Mouse (Mus musculus) kidney, embryonic 15.5 days (tissue): ENCODE data around the gene Rsbn1l. TPM values are rescaled to one million over a fixed set of nuclear protein-coding genes. Genes with fewer than 3 reads are reported as not detected.
A peak's percentile ranks its signal among the peaks of the same experiment; 100 is the strongest.

Experiments used
- ATAC-seq: fragments of 200-750 bp; cut with Nextera tagmentation; replicated peaks from 2 replicates; pipeline ENCODE4 v1.8.0; 2017; ENCODE audit warnings: moderate TSS enrichment; ENCODE audit not compliant: low FRiP score
- H3K27ac ChIP-seq: fragments of 300-500 bp; sonication (generic); 2 replicates; pipeline ENCODE4 v1.5.1; 2015; ENCODE audit warnings: mild to moderate bottlenecking, inconsistent platforms
- H3K27me3 ChIP-seq: fragments of 300-500 bp; sonication (generic); 2 replicates; pipeline ENCODE4 v1.6.1; 2015; ENCODE audit warnings: inconsistent platforms
- H3K36me3 ChIP-seq: fragments of 300-500 bp; sonication (generic); 2 replicates; pipeline ENCODE4 v1.6.1; 2015; ENCODE audit warnings: inconsistent platforms
- H3K4me1 ChIP-seq: fragments of 300-500 bp; sonication (generic); 2 replicates; pipeline ENCODE4 v1.6.1; 2015; ENCODE audit warnings: inconsistent platforms
- H3K4me2 ChIP-seq: fragments of 300-500 bp; sonication (generic); 2 replicates; pipeline ENCODE4 v1.6.1; 2015; ENCODE audit warnings: moderate library complexity, mild to moderate bottlenecking, inconsistent platforms
- H3K4me3 ChIP-seq: fragments of 300-500 bp; sonication (generic); replicated peaks from 2 replicates; pipeline ENCODE4 v1.5.1; 2015; ENCODE audit warnings: mild to moderate bottlenecking, inconsistent platforms
- H3K9ac ChIP-seq: fragments of 300-500 bp; sonication (generic); 2 replicates; pipeline ENCODE4 v1.6.1; 2015; ENCODE audit warnings: mild to moderate bottlenecking, inconsistent platforms
- H3K9me3 ChIP-seq: fragments of 300-500 bp; sonication (generic); replicated peaks from 2 replicates; pipeline ENCODE4 v1.6.1; 2016; ENCODE audit warnings: inconsistent platforms
- WGBS: fragments of 180-500 bp; shearing (Covaris S2); methylation state at CpG from one replicate; pipeline ENCODE4 v1.1.7; 2015; ENCODE audit warnings: mixed read lengths; 5-methylcytosine and 5-hydroxymethylcytosine counted together
- polyA plus RNA-seq: library from polyadenylated mRNA; unstranded; fragments of >200 nt; fragmentation: Nextera tagmentation; extraction: Ambion mirVana; gene quantifications from 2 replicates; pipeline ENCODE4 v1.2.1, GENCODE M21; 2015

Rsbn1l gene
- polyA plus RNA-seq, 1 experiment from 2014 or later: 6.4 TPM

- WGBS: under 1% methylated on average over 94 of the region's 94 CpGs
- peak within 1 kb of the TSS; percentile 91 for H3K4me3 ChIP-seq
- ATAC-seq: peak; percentile 99
- peaks cover 10% of the 10 kb centered on the region for H3K36me3 ChIP-seq
- H3K27me3 ChIP-seq: no peaks in the 10 kb centered on the region
- no peaks in the 10 kb centered on the region for H3K9me3 ChIP-seq
- peaks cover 19% of the 10 kb centered on the region for H3K4me1 ChIP-seq
- H3K4me2 ChIP-seq: peak within 1 kb of the TSS; percentile 68
- peak within 1 kb of the TSS; percentile 96 for H3K27ac ChIP-seq
- H3K9ac ChIP-seq: peak within 1 kb of the TSS; percentile 85
These were observed 74.0 kb downstream of the Rsbn1l start, which contains the start of the genes Phtf2 and Tmem60 for GRCm38 (mm10) chr5:20881915-20882800. TSS of gene Phtf2 (minus strand) at chr5:20882124. TSS of gene Tmem60 (plus strand) at chr5:20882191.

- Histone ChIP-seq H3K27ac (peak overlapping the region; percentile 96), H3K27me3 (no peaks in the 10 kb centered on the region), H3K9ac (peak overlapping the region; percentile 85), H3K9me3 (no peaks in the 10 kb centered on the region), H3K4me2 (peak overlapping the region; percentile 66), H3K4me1 (peaks cover 19% of the 10 kb centered on the region), H3K36me3 (peaks cover 9% of the 10 kb centered on the region), H3K4me3 (peak overlapping the region; percentile 91)
- WGBS: 1% methylated on average over 48 of the region's 64 CpGs
- ATAC-seq: peak; percentile 5
These were observed 75.1 kb downstream of the Rsbn1l start for GRCm38 (mm10) chr5:20880797-20881775.

GRCm38 (mm10) chr5:20880386-20880785, 75.8 kb downstream of the Rsbn1l start:
- H3K36me3 ChIP-seq: peaks cover 2% of the 10 kb centered on the region
- H3K4me3 ChIP-seq: peak overlapping the region; percentile 91
- H3K4me2 ChIP-seq: peak overlapping the region; percentile 66
- ATAC-seq: no peak
- no peaks in the 10 kb centered on the region for H3K9me3 ChIP-seq
- H3K27ac ChIP-seq: no peak overlapping the region
- peak overlapping the region; percentile 36; the same call in 1 of the 2 replicates for H3K9ac ChIP-seq
- H3K27me3 ChIP-seq: no peaks in the 10 kb centered on the region
- H3K4me1 ChIP-seq: peaks cover 19% of the 10 kb centered on the region
- 58% methylated on average over 2 of the region's 2 CpGs for WGBS

GRCm38 (mm10) chr5:20876934-20877426, 79.2 kb downstream of the Rsbn1l start:
- Histone ChIP-seq H3K27ac (no peak overlapping the region), H3K27me3 (no peaks in the 10 kb centered on the region), H3K36me3 (no peaks in the 10 kb centered on the region), H3K9ac (no peak overlapping the region), H3K9me3 (no peaks in the 10 kb centered on the region), H3K4me2 (no peak overlapping the region), H3K4me1 (peaks cover 7% of the 10 kb centered on the region), H3K4me3 (no peak overlapping the region)
- ATAC-seq: no peak
- WGBS: 56% methylated on average over 1 of the region's 1 CpGs

- no peak for ATAC-seq
- H3K4me3 ChIP-seq: no peak overlapping the region
- 51% methylated on average over 1 of the region's 1 CpGs for WGBS
These were observed 83.1 kb downstream of the Rsbn1l start for GRCm38 (mm10) chr5:20873146-20873545.

GRCm38 (mm10) chr5:20865193-20865755, 90.9 kb downstream of the Rsbn1l start:
- Histone ChIP-seq H3K27me3 (no peaks in the 10 kb centered on the region), H3K4me3 (no peak overlapping the region), H3K4me1 (peaks cover 19% of the 10 kb centered on the region; the same call in 1 of the 2 replicates), H3K27ac (peak overlapping the region; percentile 56), H3K9me3 (no peaks in the 10 kb centered on the region), H3K9ac (no peak overlapping the region), H3K36me3 (no peaks in the 10 kb centered on the region), H3K4me2 (no peak overlapping the region)
- no peak; the same call in 1 of the 2 replicates for ATAC-seq
- WGBS: 50% methylated on average over 2 of the region's 2 CpGs

More at GRCm38 (mm10) chr5:20873146-20873545, 83.1 kb downstream of the Rsbn1l start:
- Histone ChIP-seq H3K27me3 (no peaks in the 10 kb centered on the region), H3K4me2 (no peak overlapping the region), H3K9ac (no peak overlapping the region), H3K9me3 (no peaks in the 10 kb centered on the region), H3K4me1 (0 out of 2 replicates have a peak, but pooled peaks cover under 1% of the 10 kb centered on the region), H3K36me3 (no peaks in the 10 kb centered on the region), H3K27ac (no peak overlapping the region)

- WGBS: 49% methylated on average over 4 of the region's 4 CpGs
- Histone ChIP-seq H3K9me3 (no peaks in the 10 kb centered on the region), H3K27ac (peak overlapping the region; percentile 56; the same call in 1 of the 2 replicates), H3K27me3 (no peaks in the 10 kb centered on the region), H3K4me2 (no peak overlapping the region), H3K36me3 (no peaks in the 10 kb centered on the region), H3K9ac (no peak overlapping the region), H3K4me3 (no peak overlapping the region), H3K4me1 (peaks cover 19% of the 10 kb centered on the region; the same call in 1 of the 2 replicates)
- ATAC-seq: no peak
These were observed 91.8 kb downstream of the Rsbn1l start for GRCm38 (mm10) chr5:20864216-20864969.

GRCm38 (mm10) chr5:20861901-20862300, 94.3 kb downstream of the Rsbn1l start:
- Histone ChIP-seq H3K4me1 (peaks cover 19% of the 10 kb centered on the region; the same call in 1 of the 2 replicates), H3K36me3 (no peaks in the 10 kb centered on the region), H3K9me3 (no peaks in the 10 kb centered on the region), H3K27me3 (no peaks in the 10 kb centered on the region), H3K4me3 (no peak overlapping the region), H3K9ac (no peak overlapping the region), H3K4me2 (no peak overlapping the region), H3K27ac (no peak overlapping the region)
- ATAC-seq: no peak
- WGBS: 93% methylated on average over 2 of the region's 2 CpGs

- H3K4me2 ChIP-seq: no peak overlapping the region
- H3K9ac ChIP-seq: no peak overlapping the region
- WGBS: 88% methylated on average over 4 of the region's 4 CpGs
- H3K9me3 ChIP-seq: no peaks in the 10 kb centered on the region
- H3K4me3 ChIP-seq: no peak overlapping the region
- no peak for ATAC-seq
- H3K36me3 ChIP-seq: no peaks in the 10 kb centered on the region
- no peak overlapping the region for H3K27ac ChIP-seq
- H3K4me1 ChIP-seq: peaks cover 14% of the 10 kb centered on the region; the same call in 1 of the 2 replicates
- H3K27me3 ChIP-seq: no peaks in the 10 kb centered on the region
These were observed 95.6 kb downstream of the Rsbn1l start for GRCm38 (mm10) chr5:20860565-20860964.

GRCm38 (mm10) chr5:20858404-20858803, 97.8 kb downstream of the Rsbn1l start:
- no peaks in the 10 kb centered on the region for H3K27me3 ChIP-seq
- 89% methylated on average over 2 of the region's 2 CpGs for WGBS
- H3K4me2 ChIP-seq: no peak overlapping the region
- H3K4me3 ChIP-seq: no peak overlapping the region
- no peaks in the 10 kb centered on the region for H3K9me3 ChIP-seq
- no peak overlapping the region for H3K27ac ChIP-seq
- H3K36me3 ChIP-seq: no peaks in the 10 kb centered on the region
- H3K9ac ChIP-seq: no peak overlapping the region
- no peak for ATAC-seq
- H3K4me1 ChIP-seq: no peaks in the 10 kb centered on the region

GRCm38 (mm10) chr5:20855066-20855465, 101.1 kb downstream of the Rsbn1l start:
- no peak overlapping the region for H3K4me2 ChIP-seq
- no peaks in the 10 kb centered on the region for H3K9me3 ChIP-seq
- no peak overlapping the region for H3K27ac ChIP-seq
- no peak overlapping the region for H3K9ac ChIP-seq
- H3K27me3 ChIP-seq: no peaks in the 10 kb centered on the region
- H3K36me3 ChIP-seq: no peaks in the 10 kb centered on the region
- 89% methylated on average over 4 of the region's 4 CpGs for WGBS
- H3K4me3 ChIP-seq: no peak overlapping the region
- no peak for ATAC-seq
- no peaks in the 10 kb centered on the region for H3K4me1 ChIP-seq
